Mouse (Mus musculus): Measurements from ENCODE around the gene Zfp867.

Zfp867 gene

GRCm38 (mm10) chr11:59472326-59472677 lies at the start of gene Zfp867:
Gene Zfp867 (minus strand): TSS chr11:59472474.
- DNase-seq = peak; percentile 92 to 95

- DNase-seq = no peak
Measured at GRCm38 (mm10) chr11:59519741-59520495, 47.6 kb upstream of the Zfp867 start.

- peak; percentile 23 to 47 for DNase-seq
Measured at GRCm38 (mm10) chr11:59518226-59518625, 46.0 kb upstream of the Zfp867 start.

GRCm38 (mm10) chr11:59517441-59517840 lies 45.2 kb upstream of the Zfp867 start:
- no peak for DNase-seq

GRCm38 (mm10) chr11:59514789-59515188 lies 42.5 kb upstream of the Zfp867 start:
- DNase-seq = no peak

- DNase-seq = no peak
Measured at GRCm38 (mm10) chr11:59514381-59514780, 42.1 kb upstream of the Zfp867 start.

GRCm38 (mm10) chr11:59513556-59513955 lies 41.3 kb upstream of the Zfp867 start:
- no peak for DNase-seq

GRCm38 (mm10) chr11:59512733-59513132 lies 40.5 kb upstream of the Zfp867 start:
- peak in 1 of 2 experiments; percentile 18 for DNase-seq

GRCm38 (mm10) chr11:59511558-59511957 lies 39.3 kb upstream of the Zfp867 start:
- no peak for DNase-seq

GRCm38 (mm10) chr11:59506713-59507074 lies 34.4 kb upstream of the Zfp867 start:
- no peak for DNase-seq

- DNase-seq = peak; percentile 93 to 94
Measured at GRCm38 (mm10) chr11:59505839-59506712, 33.8 kb upstream of the Zfp867 start.

GRCm38 (mm10) chr11:59505351-59505838 lies 33.1 kb upstream of the Zfp867 start:
- peak; percentile 73 to 79 for DNase-seq

GRCm38 (mm10) chr11:59501978-59502700 lies 29.9 kb upstream of the Zfp867 start:
- DNase-seq = no peak

- DNase-seq = no peak
Measured at GRCm38 (mm10) chr11:59497747-59498146, 25.5 kb upstream of the Zfp867 start.

- no peak for DNase-seq
Measured at GRCm38 (mm10) chr11:59496672-59497310, 24.5 kb upstream of the Zfp867 start.

- no peak for DNase-seq
Measured at GRCm38 (mm10) chr11:59486222-59486621, 13.9 kb upstream of the Zfp867 start.

- DNase-seq = peak in 1 of 2 experiments; percentile 11
Measured at GRCm38 (mm10) chr11:59485641-59486040, 13.4 kb upstream of the Zfp867 start.

- peak; percentile 51 to 74 for DNase-seq
Measured at GRCm38 (mm10) chr11:59483212-59483611, 10.9 kb upstream of the Zfp867 start.

- no peak for DNase-seq
Measured at GRCm38 (mm10) chr11:59477240-59477639, 5.0 kb upstream of the Zfp867 start.

- DNase-seq = peak; percentile 7 to 18
Measured at GRCm38 (mm10) chr11:59471413-59472325, 605 bp downstream of the Zfp867 start.

GRCm38 (mm10) chr11:59460459-59460858 lies 11.8 kb downstream of the Zfp867 start:
- no peak for DNase-seq

Measured in kidney, postnatal 36 days (tissue).